Mouse (Mus musculus): ENCODE measurements around the gene AW146154. TPM values are rescaled to one million over a fixed set of nuclear protein-coding genes. Genes with fewer than 3 reads are reported as not detected.

Gene AW146154
- polyA plus RNA-seq (2015; fragmentation: Nextera tagmentation; extraction: Ambion mirVana): 4.6 and 4.7 TPM in 2 replicates

GRCm38 (mm10) chr7:41499389-41500049, at the start of gene AW146154, which contains the start of gene Gm20449:
TSS of gene AW146154 (minus strand) at chr7:41499890.
TSS of gene Gm20449 (minus strand) at chr7:41499417.

GRCm38 (mm10) chr7:41448596-41448995, 51.1 kb downstream of the AW146154 start, which contains the start of gene Vmn2r57:
TSS of gene Vmn2r57 (minus strand) at chr7:41448696.

Other genes starting within 250 kb of the AW146154 start
- 10.2 and 10.4 TPM in 2 replicates for gene AI987944, start 106.5 kb downstream of the AW146154 start, polyA plus RNA-seq (2015; fragmentation: Nextera tagmentation; extraction: Ambion mirVana)
- 0.57 and 0.61 TPM in 2 replicates for gene Vmn2r57, start 51.2 kb downstream of the AW146154 start, polyA plus RNA-seq (2015; fragmentation: Nextera tagmentation; extraction: Ambion mirVana)
- gene Gm20449, start 473 bp downstream of the AW146154 start, polyA plus RNA-seq (2015; fragmentation: Nextera tagmentation; extraction: Ambion mirVana): 0.18 and 0.24 TPM in 2 replicates
- gene Gm6871, start 73.8 kb upstream of the AW146154 start, polyA plus RNA-seq (2015; fragmentation: Nextera tagmentation; extraction: Ambion mirVana): not detected in 2 replicates
- gene 2610021A01Rik, start 99.3 kb upstream of the AW146154 start, polyA plus RNA-seq (2015; fragmentation: Nextera tagmentation; extraction: Ambion mirVana): 9.6 and 9.8 TPM in 2 replicates
- 16.3 and 18.6 TPM in 2 replicates for gene Zfp788, start 133.3 kb upstream of the AW146154 start, polyA plus RNA-seq (2015; fragmentation: Nextera tagmentation; extraction: Ambion mirVana)